ENCODE assay signal across 11 mouse cellular contexts in the genomic region with DNA sequence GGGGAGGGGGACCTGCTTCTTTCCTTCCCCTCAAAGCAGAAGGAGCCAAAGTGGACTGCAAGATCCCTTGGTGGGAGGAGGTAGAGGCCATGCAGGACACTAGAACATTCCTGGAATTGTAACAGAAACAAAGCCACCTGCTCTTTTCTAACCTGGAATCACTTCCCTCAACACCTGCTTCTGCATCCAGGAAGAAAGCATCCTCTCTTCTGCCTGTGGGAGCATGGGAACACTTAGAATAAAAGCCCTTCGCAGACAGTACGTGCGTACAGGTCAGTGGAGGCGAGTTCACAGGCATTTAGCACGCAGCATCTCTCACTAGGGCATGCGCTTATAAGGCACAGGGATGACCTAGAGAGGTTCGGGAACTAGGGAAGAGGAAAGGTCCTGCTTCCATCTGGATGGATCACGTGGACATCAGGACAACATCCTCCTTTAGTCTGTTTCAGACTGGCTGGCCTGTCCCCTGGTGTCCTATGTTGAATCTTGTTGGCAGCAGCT. TPM values are rescaled to one million over a fixed set of nuclear protein-coding genes. Genes with fewer than 3 reads are reported as not detected.
DNase-seq lines count a peak whose midpoint lies in the region; ATAC-seq and TF ChIP-seq lines count a peak whose summit lies in the region.
"Had no signal": no experiment of that assay in that cellular context is flagged by ENCODE, and none has a peak within 500 bp of the region (broad histone marks: within the 10 kb centered on the region; RNA-seq: fewer than 3 reads in every experiment).

No protein-coding gene starts in this region.

- H3K36me3 ChIP-seq in lung, embryonic 14.5 days (ENCODE audit: insufficient read depth) = no peaks in the 10 kb centered on the region
- H3K36me3 ChIP-seq in hindbrain, embryonic 12.5 days = no peaks in the 10 kb centered on the region
- no peaks in the 10 kb centered on the region for H3K36me3 ChIP-seq in midbrain, embryonic 15.5 days (replicated peaks)
- H3K36me3 ChIP-seq: G1E; limb, embryonic 15.5 days had no signal

- peak overlapping the region; percentile 40; the same call in 1 of the 2 replicates for H3K4me2 ChIP-seq in lung, embryonic 14.5 days
- H3K4me2 ChIP-seq in hindbrain, embryonic 12.5 days (replicated peaks) = peak overlapping the region; percentile 34; the same call in 1 of the 2 replicates
- H3K4me2 ChIP-seq in midbrain, embryonic 15.5 days = no peak overlapping the region; the same call in 1 of the 2 replicates
- H3K4me2 ChIP-seq: limb, embryonic 15.5 days had no signal

- H3K4me3 ChIP-seq in lung, embryonic 14.5 days (ENCODE audit: low read depth, low read length) = no peak overlapping the region
- no peak overlapping the region for H3K4me3 ChIP-seq in hindbrain, embryonic 12.5 days
- H3K4me3 ChIP-seq in midbrain, embryonic 15.5 days = no peak overlapping the region
- H3K4me3 ChIP-seq: erythroblast, embryonic 14.5 days; limb, embryonic 15.5 days had no signal

- no peaks in the 10 kb centered on the region for H3K4me1 ChIP-seq in lung, embryonic 14.5 days (ENCODE audit: insufficient read depth)
- H3K4me1 ChIP-seq in hindbrain, embryonic 12.5 days = peaks cover 6% of the 10 kb centered on the region; the same call in 1 of the 2 replicates
- peaks cover 12% of the 10 kb centered on the region for H3K4me1 ChIP-seq in midbrain, embryonic 15.5 days

- DNase-seq in cerebellum, adult 11-12 months = no peak
- no peak for DNase-seq in lung, embryonic 14.5 days
- DNase-seq in lung, postnatal 10 days = no peak
- no peak for DNase-seq in urinary bladder, postnatal 10 days (ENCODE audit: low spot score)
- no peak for DNase-seq in MN1 (ENCODE audit: low spot score)

- 49% methylated on average over 8 of the region's 8 CpGs for WGBS in lung, embryonic 14.5 days
- WGBS in hindbrain, embryonic 12.5 days = 53% methylated on average over 8 of the region's 8 CpGs
- 53% methylated on average over 8 of the region's 8 CpGs for WGBS in midbrain, embryonic 15.5 days

- H3K9ac ChIP-seq in lung, embryonic 14.5 days = no peak overlapping the region
- H3K9ac ChIP-seq in hindbrain, embryonic 12.5 days = no peak overlapping the region
- H3K9ac ChIP-seq in midbrain, embryonic 15.5 days = no peak overlapping the region
- H3K9ac ChIP-seq: limb, embryonic 15.5 days had no signal

- no peaks in the 10 kb centered on the region for H3K27me3 ChIP-seq in lung, embryonic 14.5 days (ENCODE audit: insufficient read depth, low read length)
- H3K27me3 ChIP-seq in hindbrain, embryonic 12.5 days = no peaks in the 10 kb centered on the region
- no peaks in the 10 kb centered on the region for H3K27me3 ChIP-seq in midbrain, embryonic 15.5 days (replicated peaks)
- H3K27me3 ChIP-seq: limb, embryonic 15.5 days had no signal

- TF ChIP-seq CTCF in lung, embryonic 14.5 days (IDR thresholded peaks at IDR 0.05; ENCODE audit: low read depth) = no peak

- H3K9me3 ChIP-seq in lung, embryonic 14.5 days (ENCODE audit: low read depth, low read length) = no peaks in the 10 kb centered on the region
- H3K9me3 ChIP-seq in hindbrain, embryonic 12.5 days (replicated peaks) = no peaks in the 10 kb centered on the region
- H3K9me3 ChIP-seq in midbrain, embryonic 15.5 days = no peaks in the 10 kb centered on the region
- H3K9me3 ChIP-seq: G1E; limb, embryonic 15.5 days had no signal

- no peak overlapping the region for H3K27ac ChIP-seq in lung, embryonic 14.5 days (ENCODE audit: low read depth)
- no peak overlapping the region for H3K27ac ChIP-seq in hindbrain, embryonic 12.5 days
- peak overlapping the region; percentile 68; the same call in 1 of the 2 replicates for H3K27ac ChIP-seq in midbrain, embryonic 15.5 days
- H3K27ac ChIP-seq: limb, embryonic 15.5 days had no signal

- 0 out of 2 replicates have a peak, but pooled peaks have one; percentile 6 for ATAC-seq in cerebellum, adult (ENCODE audit: insufficient number of reproducible peaks, low FRiP score, low TSS enrichment)
- peak; percentile 74 for ATAC-seq in lung, embryonic 14.5 days (ENCODE audit: insufficient read depth)
- peak; percentile 61 for ATAC-seq in hindbrain, embryonic 12.5 days (ENCODE audit: low FRiP score)
- ATAC-seq in midbrain, embryonic 15.5 days (replicated peaks) = peak; percentile 56

RNA-seq across cellular contexts. Expression of a gene that starts 27.7 kb away (rescaled TPM):
- 6.4 and 6.8 TPM in 2 replicates for polyA plus RNA-seq in lung, embryonic 14.5 days (2014; fragmentation: Nextera tagmentation; extraction: Ambion mirVana)
- polyA plus RNA-seq in hindbrain, embryonic 12.5 days (2016; fragmentation: Nextera tagmentation; extraction: Ambion mirVana) = 4.3 and 4.4 TPM in 2 replicates
- polyA plus RNA-seq in midbrain, embryonic 15.5 days (2015; fragmentation: Nextera tagmentation; extraction: Ambion mirVana) = 5.7 and 5.9 TPM in 2 replicates

RNA-seq across cellular contexts. Expression of a gene that starts 54.2 kb away (rescaled TPM):
- polyA plus RNA-seq in lung, embryonic 14.5 days (2014; fragmentation: Nextera tagmentation; extraction: Ambion mirVana) = 36.4 and 38.1 TPM in 2 replicates
- 80.7 and 88.9 TPM in 2 replicates for polyA plus RNA-seq in hindbrain, embryonic 12.5 days (2016; fragmentation: Nextera tagmentation; extraction: Ambion mirVana)
- polyA plus RNA-seq in midbrain, embryonic 15.5 days (2015; fragmentation: Nextera tagmentation; extraction: Ambion mirVana) = 98.3 and 103 TPM in 2 replicates

Comparison
In these comparisons a context has a peak if more than half of its experiments do, and no peak if none do; other contexts are left out.
1. ATAC-seq: peak in every context shown above with its lines; median percentile 74 in lung, embryonic 14.5 days; 61 in hindbrain, embryonic 12.5 days; 56 in midbrain, embryonic 15.5 days; 6 in cerebellum, adult.